Mouse (Mus musculus): ENCODE data around the gene Cntn5. TPM values are rescaled to one million over a fixed set of nuclear protein-coding genes. Genes with fewer than 3 reads are reported as not detected.

Gene Cntn5
- polyA plus RNA-seq, 1 experiment: not detected

DNA sequence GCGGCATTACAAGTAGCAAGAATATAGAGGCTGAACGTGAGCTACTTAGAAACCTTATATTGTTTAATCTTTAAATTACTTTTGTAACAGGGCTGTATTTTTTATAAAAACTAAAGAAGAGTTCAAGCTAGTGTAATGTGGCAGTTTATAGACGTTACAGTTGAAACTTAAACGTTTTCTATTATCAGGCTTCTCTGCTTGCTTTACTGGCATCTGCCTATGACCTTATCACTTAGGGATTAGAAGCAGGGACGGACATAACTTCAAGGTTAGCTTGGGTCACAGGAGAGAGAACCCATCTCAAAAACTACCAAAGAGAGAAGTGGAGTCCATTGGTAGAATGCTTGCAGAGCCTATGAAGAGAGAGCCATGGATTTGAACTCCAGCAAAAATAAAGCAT, 372.3 kb downstream of the Cntn5 start:
- Histone ChIP-seq H3K9me3 (no peaks in the 10 kb centered on the region), H3K4me1 (no peaks in the 10 kb centered on the region), H3K27me3 (replicated peaks) (no peaks in the 10 kb centered on the region), H3K36me3 (replicated peaks; ENCODE audit: low read length) (no peaks in the 10 kb centered on the region), H3K4me3 (replicated peaks) (no peak overlapping the region)
- TF ChIP-seq GATA1 (IDR thresholded peaks at IDR 0.05; ENCODE audit: borderline replicate concordance, low read length): no peak
- TF ChIP-seq FLI1 (IDR thresholded peaks at IDR 0.05; ENCODE audit: low read length): no peak

DNA sequence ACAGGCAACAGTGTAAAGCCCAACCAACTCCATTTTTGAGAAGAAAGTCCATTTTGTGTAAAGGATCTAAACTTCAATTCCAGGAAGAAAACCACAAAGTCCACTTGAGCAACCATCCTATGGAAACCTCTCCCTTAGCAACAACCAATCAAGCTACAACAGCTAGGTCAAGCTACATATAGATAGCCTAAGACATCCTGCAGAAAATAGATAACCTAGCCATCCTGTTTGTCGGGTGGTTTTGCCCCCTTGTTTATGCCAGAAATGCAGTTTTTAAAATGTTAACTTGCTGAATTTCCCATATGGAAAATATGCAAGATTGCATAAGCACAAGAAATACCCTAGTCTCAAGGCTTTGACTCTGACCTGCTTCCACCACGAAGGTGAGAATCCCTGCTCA, 373.5 kb downstream of the Cntn5 start:
- Histone ChIP-seq H3K4me1 (no peaks in the 10 kb centered on the region), H3K9me3 (no peaks in the 10 kb centered on the region), H3K36me3 (replicated peaks; ENCODE audit: low read length) (no peaks in the 10 kb centered on the region), H3K27me3 (replicated peaks) (no peaks in the 10 kb centered on the region), H3K4me3 (replicated peaks) (no peak overlapping the region)
- TF ChIP-seq GATA1 (IDR thresholded peaks at IDR 0.05; ENCODE audit: borderline replicate concordance, low read length): no peak
- TF ChIP-seq FLI1 (IDR thresholded peaks at IDR 0.05; ENCODE audit: low read length): no peak

DNA sequence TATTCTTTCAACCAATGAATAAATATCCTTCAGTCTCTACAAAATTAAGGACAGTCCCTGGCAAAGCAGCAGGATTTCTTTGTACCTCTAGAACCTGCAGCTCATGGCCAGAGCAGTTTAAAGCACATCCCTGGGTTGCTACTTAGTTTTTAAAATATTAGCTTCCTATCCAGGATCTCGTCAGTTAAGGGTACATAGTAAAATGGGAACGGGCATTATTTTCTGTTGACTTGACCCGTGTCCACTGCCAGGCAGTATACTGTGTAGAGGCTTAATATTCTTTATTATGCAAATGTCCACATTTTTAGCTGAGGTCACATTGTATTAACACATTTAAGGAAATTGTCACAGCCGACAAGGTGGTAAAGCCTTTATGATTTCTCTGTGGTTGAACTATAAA, 375.0 kb downstream of the Cntn5 start:
- TF ChIP-seq FLI1 (IDR thresholded peaks at IDR 0.05; ENCODE audit: low read length): no peak
- no peaks in the 10 kb centered on the region for H3K27me3 ChIP-seq (replicated peaks)

DNA sequence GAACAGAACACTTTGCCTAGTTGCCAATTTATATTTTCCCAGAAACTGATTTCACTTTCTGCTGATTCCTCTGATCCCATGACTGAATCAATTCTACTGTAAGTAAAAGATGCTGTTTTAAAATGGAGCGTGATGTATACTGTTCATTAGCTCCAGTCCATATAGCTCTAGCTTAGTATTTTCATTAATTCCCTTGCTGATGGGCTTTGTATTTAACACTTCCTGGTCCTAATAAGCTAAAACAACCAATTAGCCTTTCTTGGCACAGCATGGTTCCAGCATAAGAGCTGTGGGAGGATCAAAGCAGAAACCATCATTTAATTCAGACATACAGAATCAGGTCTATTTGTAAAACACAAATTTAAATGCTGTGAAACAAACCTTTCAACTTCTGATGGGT, 375.5 kb downstream of the Cntn5 start:
- Histone ChIP-seq H3K4me3 (replicated peaks) (no peak overlapping the region), H3K27me3 (replicated peaks) (no peaks in the 10 kb centered on the region), H3K4me1 (no peaks in the 10 kb centered on the region), H3K9me3 (no peaks in the 10 kb centered on the region), H3K36me3 (replicated peaks; ENCODE audit: low read length) (no peaks in the 10 kb centered on the region)
- TF ChIP-seq FLI1 (IDR thresholded peaks at IDR 0.05; ENCODE audit: low read length): no peak
- no peak for TF ChIP-seq GATA1 (IDR thresholded peaks at IDR 0.05; ENCODE audit: borderline replicate concordance, low read length)

More for the DNA sequence above, 375.0 kb downstream of the Cntn5 start:
- H3K9me3 ChIP-seq: no peaks in the 10 kb centered on the region
- H3K4me1 ChIP-seq: no peaks in the 10 kb centered on the region
- no peak overlapping the region for H3K4me3 ChIP-seq (replicated peaks)
- H3K36me3 ChIP-seq (replicated peaks; ENCODE audit: low read length): no peaks in the 10 kb centered on the region

DNA sequence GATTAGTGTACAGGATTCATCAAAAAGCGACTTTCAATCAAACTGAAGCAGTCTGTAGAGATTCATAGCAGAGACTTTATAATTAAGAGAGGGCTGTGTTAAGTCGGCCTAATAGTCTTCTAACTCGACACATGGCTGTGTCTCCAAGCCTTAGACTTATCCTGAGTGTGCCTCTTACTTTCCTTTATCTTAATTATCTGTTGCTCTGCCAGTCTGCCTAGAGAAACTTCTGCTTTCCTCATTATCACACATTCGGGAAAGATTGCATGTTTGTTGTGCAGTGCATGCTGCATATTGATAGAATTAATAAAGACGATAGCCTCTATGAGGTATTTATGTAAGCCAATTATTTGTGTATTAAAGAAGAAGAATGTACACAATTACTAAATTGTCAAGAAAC, 375.9 kb downstream of the Cntn5 start:
- Histone ChIP-seq H3K27me3 (replicated peaks) (no peaks in the 10 kb centered on the region), H3K4me1 (no peaks in the 10 kb centered on the region), H3K4me3 (replicated peaks) (no peak overlapping the region), H3K36me3 (replicated peaks; ENCODE audit: low read length) (no peaks in the 10 kb centered on the region), H3K9me3 (no peaks in the 10 kb centered on the region)
- TF ChIP-seq GATA1 (IDR thresholded peaks at IDR 0.05; ENCODE audit: borderline replicate concordance, low read length) (no peak), FLI1 (IDR thresholded peaks at IDR 0.05; ENCODE audit: low read length) (no peak)

DNA sequence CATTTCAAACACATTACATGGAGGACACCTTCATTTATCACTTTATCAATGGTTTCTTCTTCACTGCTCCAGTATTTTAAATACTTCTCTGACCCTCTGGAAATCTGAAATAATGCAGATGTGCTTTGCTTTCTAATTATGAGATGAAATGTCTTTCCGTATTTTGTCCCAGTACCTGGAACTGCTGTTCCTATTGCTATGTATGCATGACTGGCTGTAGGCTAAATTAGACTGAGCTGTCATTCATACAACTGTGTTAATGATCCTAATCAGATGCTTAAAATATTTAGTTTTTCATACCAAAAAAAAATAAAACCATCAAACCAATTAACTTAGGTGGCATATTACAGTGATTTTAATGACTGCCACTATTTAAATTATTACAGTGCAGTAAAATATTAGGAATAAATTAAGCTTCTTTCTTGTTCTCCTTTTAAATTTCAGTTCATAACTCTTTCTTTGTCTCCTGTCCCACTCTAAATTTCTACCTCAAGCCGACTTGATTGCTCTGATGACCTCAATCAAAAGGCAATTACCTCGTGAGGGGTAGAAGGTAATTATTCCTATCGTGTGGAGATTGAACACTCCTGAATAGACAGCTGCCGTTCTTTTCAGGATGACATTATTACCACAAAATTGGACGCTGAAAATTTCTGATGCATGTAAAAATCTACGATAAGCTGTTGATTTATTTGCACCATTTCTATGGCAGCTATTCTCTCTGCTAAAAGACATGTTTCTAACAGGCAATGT, 378.5 kb downstream of the Cntn5 start:
- no peaks in the 10 kb centered on the region for H3K4me1 ChIP-seq
- H3K36me3 ChIP-seq (replicated peaks; ENCODE audit: low read length): no peaks in the 10 kb centered on the region
- no peak overlapping the region for H3K4me3 ChIP-seq (replicated peaks)
- H3K27me3 ChIP-seq (replicated peaks): no peaks in the 10 kb centered on the region
- TF ChIP-seq FLI1 (IDR thresholded peaks at IDR 0.05; ENCODE audit: low read length): no peak
- TF ChIP-seq GATA1 (IDR thresholded peaks at IDR 0.05; ENCODE audit: borderline replicate concordance, low read length): no peak
- H3K9me3 ChIP-seq: no peaks in the 10 kb centered on the region

DNA sequence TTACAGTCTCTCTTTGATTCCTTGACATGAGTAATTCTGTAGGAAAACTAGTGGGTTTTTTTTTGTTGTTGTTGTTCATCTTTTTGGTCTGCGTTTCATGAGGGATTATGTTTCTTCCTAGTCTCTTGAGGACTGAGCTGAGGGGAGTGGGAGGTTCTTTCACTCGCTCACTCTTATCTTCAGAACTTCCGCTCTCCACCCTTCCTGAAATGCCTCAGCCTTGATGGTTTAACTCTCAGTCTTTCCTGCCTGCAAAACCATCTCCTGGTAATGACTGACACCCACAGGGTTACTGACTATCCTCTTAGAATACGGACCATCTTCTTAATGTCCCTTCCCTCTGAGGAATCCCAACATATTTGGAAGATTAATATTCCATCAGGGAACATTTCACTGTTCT, 382.0 kb downstream of the Cntn5 start:
- Histone ChIP-seq H3K4me3 (replicated peaks) (no peak overlapping the region), H3K36me3 (replicated peaks; ENCODE audit: low read length) (no peaks in the 10 kb centered on the region), H3K9me3 (no peaks in the 10 kb centered on the region), H3K4me1 (no peaks in the 10 kb centered on the region), H3K27me3 (replicated peaks) (no peaks in the 10 kb centered on the region)
- no peak for TF ChIP-seq GATA1 (IDR thresholded peaks at IDR 0.05; ENCODE audit: borderline replicate concordance, low read length)
- no peak for TF ChIP-seq FLI1 (IDR thresholded peaks at IDR 0.05; ENCODE audit: low read length)

DNA sequence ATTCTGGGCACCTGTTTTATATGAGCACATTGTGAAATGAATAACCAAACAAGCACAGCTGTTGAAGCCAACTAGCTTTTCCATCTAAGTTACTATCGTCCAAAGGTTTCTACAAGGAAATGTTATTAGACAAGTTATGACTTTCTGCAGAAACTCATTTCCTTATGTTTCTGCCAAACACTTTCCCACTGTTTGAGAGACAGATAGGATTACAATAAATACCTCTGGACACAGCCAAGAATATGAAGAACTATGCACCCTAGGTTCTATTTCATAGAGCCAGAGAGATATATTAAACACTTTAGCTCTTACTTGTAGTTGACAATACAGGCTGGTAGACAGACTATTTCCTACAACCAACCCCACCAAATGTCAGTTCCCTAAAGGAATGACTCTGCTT, 383.5 kb downstream of the Cntn5 start:
- no peaks in the 10 kb centered on the region for H3K36me3 ChIP-seq (replicated peaks; ENCODE audit: low read length)
- no peak overlapping the region for H3K4me3 ChIP-seq (replicated peaks)
- no peaks in the 10 kb centered on the region for H3K4me1 ChIP-seq
- TF ChIP-seq FLI1 (IDR thresholded peaks at IDR 0.05; ENCODE audit: low read length): no peak
- no peak for TF ChIP-seq GATA1 (IDR thresholded peaks at IDR 0.05; ENCODE audit: borderline replicate concordance, low read length)
- H3K9me3 ChIP-seq: no peaks in the 10 kb centered on the region
- no peaks in the 10 kb centered on the region for H3K27me3 ChIP-seq (replicated peaks)

DNA sequence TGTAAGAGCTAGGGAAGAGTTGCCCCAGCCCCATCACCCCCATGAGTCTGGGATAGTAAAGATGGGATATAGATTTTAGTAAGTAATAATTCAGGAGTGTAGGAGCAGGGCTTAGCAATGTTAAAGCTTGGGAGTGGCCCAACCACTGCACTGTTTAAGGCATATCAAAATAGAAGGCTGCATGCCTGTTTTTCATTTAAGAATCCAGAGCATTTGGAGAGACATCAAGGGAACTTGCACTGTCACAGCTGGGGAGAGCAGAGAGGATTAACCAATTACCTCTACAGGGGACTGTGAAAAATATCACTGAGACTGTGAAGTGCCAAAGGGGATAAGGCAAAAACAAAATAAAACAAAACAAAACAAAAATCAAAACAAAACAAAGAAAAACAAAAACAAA, 412.3 kb downstream of the Cntn5 start:
- no peak overlapping the region for H3K4me3 ChIP-seq (replicated peaks)
- H3K36me3 ChIP-seq (replicated peaks; ENCODE audit: low read length): no peaks in the 10 kb centered on the region
- no peaks in the 10 kb centered on the region for H3K27me3 ChIP-seq (replicated peaks)
- no peak for TF ChIP-seq FLI1 (IDR thresholded peaks at IDR 0.05; ENCODE audit: low read length)
- no peak for TF ChIP-seq GATA1 (IDR thresholded peaks at IDR 0.05; ENCODE audit: borderline replicate concordance, low read length)
- H3K9me3 ChIP-seq: no peaks in the 10 kb centered on the region
- H3K4me1 ChIP-seq: no peaks in the 10 kb centered on the region

DNA sequence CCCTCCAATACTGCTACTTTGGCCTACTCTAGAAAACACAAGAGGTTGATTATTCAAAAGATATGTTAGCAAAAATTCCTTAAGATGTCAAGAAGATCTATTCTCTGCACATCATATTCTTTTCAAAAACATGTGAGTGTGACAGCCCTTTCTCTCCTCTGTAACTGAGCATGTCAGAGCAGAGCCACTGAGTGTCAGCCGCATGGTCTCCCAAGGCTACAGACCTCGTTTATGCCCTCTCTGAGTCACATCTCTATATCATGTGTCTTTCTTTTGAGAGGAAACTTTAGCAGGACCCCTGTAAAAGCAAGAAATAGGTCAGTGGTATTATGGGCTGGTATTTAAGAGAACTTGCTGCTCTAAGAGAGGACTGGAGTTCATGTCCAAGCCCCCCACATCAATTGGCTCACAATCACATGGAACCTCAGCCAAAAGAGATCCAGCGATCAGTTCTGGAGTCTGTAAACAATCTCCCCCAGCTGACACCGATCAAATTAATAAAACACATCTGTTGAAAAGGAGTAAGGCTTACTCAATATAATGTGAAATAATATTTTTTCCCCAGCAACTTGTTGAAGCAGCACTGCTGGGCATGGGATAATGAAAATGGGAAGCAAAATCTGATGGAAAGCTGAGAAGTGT, 433.0 kb downstream of the Cntn5 start:
- H3K4me3 ChIP-seq (replicated peaks): no peak overlapping the region
- no peaks in the 10 kb centered on the region for H3K36me3 ChIP-seq (replicated peaks; ENCODE audit: low read length)
- no peaks in the 10 kb centered on the region for H3K27me3 ChIP-seq (replicated peaks)
- H3K9me3 ChIP-seq: no peaks in the 10 kb centered on the region
- H3K4me1 ChIP-seq: no peaks in the 10 kb centered on the region
- no peak for TF ChIP-seq FLI1 (IDR thresholded peaks at IDR 0.05; ENCODE audit: low read length)
- TF ChIP-seq GATA1 (IDR thresholded peaks at IDR 0.05; ENCODE audit: borderline replicate concordance, low read length): no peak
